Mouse (Mus musculus) c-Kit-positive CD71-positive TER-119-negative erythroid progenitor cells, embryonic 14.5 days (primary cell): Measurements from ENCODE around the gene Spata46.

Experiments used
- DNase-seq: peaks from one replicate; pipeline ENCODE4 v3.0.0-alpha.2; 2013; ENCODE audit warnings: low read depth

Gene Spata46

GRCm38 (mm10) chr1:170343081-170343480 is 34.5 kb downstream of the Spata46 start:
- DNase-seq: no peak

- no peak for DNase-seq
These were observed 35.3 kb downstream of the Spata46 start for GRCm38 (mm10) chr1:170343906-170344305.

GRCm38 (mm10) chr1:170346266-170346665 is 37.7 kb downstream of the Spata46 start:
- DNase-seq: no peak

GRCm38 (mm10) chr1:170351080-170351479 is 42.5 kb downstream of the Spata46 start:
- no peak for DNase-seq

- no peak for DNase-seq
These were observed 44.7 kb downstream of the Spata46 start for GRCm38 (mm10) chr1:170353335-170353734.

GRCm38 (mm10) chr1:170360183-170360915 is 51.7 kb downstream of the Spata46 start:
- no peak for DNase-seq
